Mouse (Mus musculus) forebrain, embryonic 10.5 days (tissue): ENCODE data around the gene Galnt13. TPM values are rescaled to one million over a fixed set of nuclear protein-coding genes. Genes with fewer than 3 reads are reported as not detected.
"Not testable (repeated sequence)": the region's sequence is repeated elsewhere in the genome, so short reads cannot be mapped to it uniquely, and the experiment has no call there.

Experiments
- DNase-seq: peaks from one replicate; pipeline ENCODE4 v3.0.0-alpha.2; 2017; ENCODE audit warnings: low spot score; ENCODE audit errors: extremely low spot score
- H3K27ac ChIP-seq: fragments of 300-500 bp; sonication (generic); 2 replicates; pipeline ENCODE4 v1.5.1; 2016; ENCODE audit warnings: mild to moderate bottlenecking
- H3K27me3 ChIP-seq: fragments of 300-500 bp; sonication (generic); 2 replicates; pipeline ENCODE4 v1.6.1; 2016; ENCODE audit warnings: mild to moderate bottlenecking; ENCODE audit not compliant: poor library complexity, severe bottlenecking
- H3K36me3 ChIP-seq: fragments of 300-500 bp; sonication (generic); replicated peaks from 2 replicates; pipeline ENCODE4 v1.6.1; 2016; ENCODE audit warnings: mild to moderate bottlenecking, moderate library complexity
- H3K4me1 ChIP-seq: fragments of 300-500 bp; sonication (generic); 2 replicates; pipeline ENCODE4 v1.6.1; 2016
- H3K4me3 ChIP-seq: fragments of 300-500 bp; sonication (generic); 2 replicates; pipeline ENCODE4 v1.5.1; 2016; ENCODE audit warnings: mild to moderate bottlenecking, moderate library complexity
- H3K9me3 ChIP-seq: fragments of 300-500 bp; sonication (generic); 2 replicates; pipeline ENCODE4 v1.6.1; 2016; ENCODE audit warnings: mild to moderate bottlenecking, moderate library complexity
- WGBS: fragments of 180-500 bp; shearing (Covaris S2); methylation state at CpG from one replicate; pipeline ENCODE4 v1.1.7; 2016; 5-methylcytosine and 5-hydroxymethylcytosine counted together
- polyA plus RNA-seq: library from polyadenylated mRNA; unstranded; fragments of >200 nt; fragmentation: Nextera tagmentation; extraction: Ambion mirVana; gene quantifications from 2 replicates; pipeline ENCODE4 v1.2.1, GENCODE M21; 2016

The Galnt13 gene
- polyA plus RNA-seq, 1 experiment from 2014 or later, result 2.6 TPM

GRCm38 (mm10) chr2:54567632-54568031 is 131.5 kb downstream of the Galnt13 start:
- WGBS, result 88% methylated on average over 9 of the region's 9 CpGs
- Histone ChIP-seq H3K27ac (no peak overlapping the region), H3K4me3 (no peak overlapping the region), H3K4me1 (no peaks in the 10 kb centered on the region), H3K9me3 (no peaks in the 10 kb centered on the region), H3K27me3 (no peaks in the 10 kb centered on the region), H3K36me3 (no peaks in the 10 kb centered on the region)
- DNase-seq, result no peak

- not testable (repeated sequence) for H3K4me3 ChIP-seq, H3K36me3 ChIP-seq, H3K27me3 ChIP-seq, H3K4me1 ChIP-seq, DNase-seq, H3K9me3 ChIP-seq, H3K27ac ChIP-seq
- no CpG with 5 or more reads among the region's 5 CpGs for whole genome bisulfite sequencing
Observed at GRCm38 (mm10) chr2:54713817-54714216, 277.7 kb downstream of the Galnt13 start.

- no peak overlapping the region for H3K4me3 ChIP-seq
- H3K9me3 ChIP-seq, result no peaks in the 10 kb centered on the region
- H3K4me1 ChIP-seq, result no peaks in the 10 kb centered on the region
- no peaks in the 10 kb centered on the region for H3K36me3 ChIP-seq
- no peak for DNase-seq
- 82% methylated on average over 2 of the region's 2 CpGs for WGBS
- H3K27ac ChIP-seq, result no peak overlapping the region
- no peaks in the 10 kb centered on the region for H3K27me3 ChIP-seq
Observed at GRCm38 (mm10) chr2:54751232-54751631, 315.1 kb downstream of the Galnt13 start.

- 38% methylated on average over 4 of the region's 4 CpGs for WGBS
- Histone ChIP-seq H3K9me3 (no peaks in the 10 kb centered on the region), H3K36me3 (no peaks in the 10 kb centered on the region), H3K27me3 (no peaks in the 10 kb centered on the region), H3K27ac (no peak overlapping the region), H3K4me3 (no peak overlapping the region), H3K4me1 (no peaks in the 10 kb centered on the region)
- no peak for DNase-seq
Observed at GRCm38 (mm10) chr2:54759781-54760180, 323.7 kb downstream of the Galnt13 start.

- H3K9me3 ChIP-seq, result no peaks in the 10 kb centered on the region
- DNase-seq, result no peak
- H3K4me3 ChIP-seq, result no peak overlapping the region
- 96% methylated on average over 2 of the region's 2 CpGs for WGBS
- H3K36me3 ChIP-seq, result no peaks in the 10 kb centered on the region
- H3K4me1 ChIP-seq, result peaks cover 3% of the 10 kb centered on the region; the same call in 1 of the 2 replicates
- H3K27ac ChIP-seq, result no peak overlapping the region
- no peaks in the 10 kb centered on the region for H3K27me3 ChIP-seq
Observed at GRCm38 (mm10) chr2:54778790-54779273, 342.7 kb downstream of the Galnt13 start.

- Histone ChIP-seq H3K27me3 (no peaks in the 10 kb centered on the region), H3K9me3 (no peaks in the 10 kb centered on the region), H3K36me3 (no peaks in the 10 kb centered on the region), H3K4me1 (peaks cover 3% of the 10 kb centered on the region; the same call in 1 of the 2 replicates), H3K27ac (no peak overlapping the region), H3K4me3 (no peak overlapping the region)
- WGBS, result 67% methylated on average over 2 of the region's 2 CpGs
- DNase-seq, result no peak
Observed at GRCm38 (mm10) chr2:54813670-54814256, 377.6 kb downstream of the Galnt13 start.

GRCm38 (mm10) chr2:54841245-54841644 is 405.1 kb downstream of the Galnt13 start:
- no peak for DNase-seq
- Histone ChIP-seq H3K9me3 (no peaks in the 10 kb centered on the region), H3K27me3 (no peaks in the 10 kb centered on the region), H3K36me3 (no peaks in the 10 kb centered on the region), H3K27ac (no peak overlapping the region), H3K4me1 (no peaks in the 10 kb centered on the region), H3K4me3 (no peak overlapping the region)
- 68% methylated on average over 1 of the region's 1 CpGs for WGBS

- H3K27ac ChIP-seq, result no peak overlapping the region
- no peak for DNase-seq
- no peak overlapping the region for H3K4me3 ChIP-seq
- WGBS, result 88% methylated on average over 7 of the region's 7 CpGs
- no peaks in the 10 kb centered on the region for H3K36me3 ChIP-seq
- no peaks in the 10 kb centered on the region for H3K27me3 ChIP-seq
- H3K4me1 ChIP-seq, result 0 out of 2 replicates have a peak, but pooled peaks cover 3% of the 10 kb centered on the region
- no peaks in the 10 kb centered on the region for H3K9me3 ChIP-seq
Observed at GRCm38 (mm10) chr2:54906282-54907060, 470.4 kb downstream of the Galnt13 start.

GRCm38 (mm10) chr2:54915088-54915670 is 479.1 kb downstream of the Galnt13 start:
- no peak for DNase-seq
- H3K27me3 ChIP-seq, result no peaks in the 10 kb centered on the region
- no peaks in the 10 kb centered on the region for H3K4me1 ChIP-seq
- H3K36me3 ChIP-seq, result no peaks in the 10 kb centered on the region
- no peak overlapping the region for H3K27ac ChIP-seq
- no peaks in the 10 kb centered on the region for H3K9me3 ChIP-seq
- WGBS, result 95% methylated on average over 1 of the region's 1 CpGs
- H3K4me3 ChIP-seq, result no peak overlapping the region

- Histone ChIP-seq H3K36me3 (no peaks in the 10 kb centered on the region), H3K9me3 (no peaks in the 10 kb centered on the region), H3K4me3 (no peak overlapping the region), H3K27me3 (no peaks in the 10 kb centered on the region), H3K27ac (no peak overlapping the region), H3K4me1 (no peaks in the 10 kb centered on the region)
- DNase-seq, result no peak
- 91% methylated on average over 3 of the region's 3 CpGs for WGBS
Observed at GRCm38 (mm10) chr2:54936369-54936768, 500.3 kb downstream of the Galnt13 start.

- no peaks in the 10 kb centered on the region for H3K4me1 ChIP-seq
- H3K36me3 ChIP-seq, result no peaks in the 10 kb centered on the region
- no peaks in the 10 kb centered on the region for H3K9me3 ChIP-seq
- H3K27ac ChIP-seq, result no peak overlapping the region
- H3K27me3 ChIP-seq, result no peaks in the 10 kb centered on the region
- no peak overlapping the region for H3K4me3 ChIP-seq
- DNase-seq, result no peak
Observed at GRCm38 (mm10) chr2:54937306-54937705, 501.2 kb downstream of the Galnt13 start.

- no peaks in the 10 kb centered on the region for H3K27me3 ChIP-seq
- no peak for DNase-seq
- H3K4me1 ChIP-seq, result no peaks in the 10 kb centered on the region
- no peaks in the 10 kb centered on the region for H3K9me3 ChIP-seq
- no peak overlapping the region for H3K4me3 ChIP-seq
- no peak overlapping the region for H3K27ac ChIP-seq
- no peaks in the 10 kb centered on the region for H3K36me3 ChIP-seq
Observed at GRCm38 (mm10) chr2:54938075-54938474, 502.0 kb downstream of the Galnt13 start.

GRCm38 (mm10) chr2:54943386-54943785 is 507.3 kb downstream of the Galnt13 start:
- no peaks in the 10 kb centered on the region for H3K9me3 ChIP-seq
- H3K36me3 ChIP-seq, result no peaks in the 10 kb centered on the region
- no peak for DNase-seq
- H3K27ac ChIP-seq, result no peak overlapping the region
- 92% methylated on average over 1 of the region's 1 CpGs for WGBS
- no peaks in the 10 kb centered on the region for H3K27me3 ChIP-seq
- no peaks in the 10 kb centered on the region for H3K4me1 ChIP-seq
- H3K4me3 ChIP-seq, result no peak overlapping the region
